Mouse (Mus musculus) limb, embryonic 14.5 days (tissue): ENCODE results near the gene Acot12. TPM values are rescaled to one million over a fixed set of nuclear protein-coding genes. Genes with fewer than 3 reads are reported as not detected.
A peak's percentile ranks its signal among the peaks of the same experiment; 100 is the strongest.

Experiments used
- ATAC-seq: fragments of 200-750 bp; cut with Nextera tagmentation; 2 replicates; pipeline ENCODE4 v1.8.0; 2017; ENCODE audit warnings: low read depth, moderate number of reproducible peaks, moderate TSS enrichment; ENCODE audit not compliant: low FRiP score
- DNase-seq: peaks from one replicate; pipeline ENCODE4 v3.0.0-alpha.2; 2015; ENCODE audit warnings: low spot score
- H3K27ac ChIP-seq: fragments of 300-500 bp; sonication (generic); replicated peaks from 2 replicates; pipeline ENCODE4 v1.5.1; 2014; ENCODE audit warnings: low read depth, mild to moderate bottlenecking, low read length, moderate library complexity, mixed read lengths
- H3K27me3 ChIP-seq: fragments of 300-500 bp; sonication (generic); 2 replicates; pipeline ENCODE4 v1.6.1; 2014; ENCODE audit warnings: low read length, mixed read lengths; ENCODE audit not compliant: control insufficient read depth, insufficient read depth
- H3K36me3 ChIP-seq: fragments of 300-500 bp; sonication (generic); 2 replicates; pipeline ENCODE4 v1.6.1; 2014; ENCODE audit warnings: mild to moderate bottlenecking, low read length, moderate library complexity, mixed read lengths; ENCODE audit not compliant: control insufficient read depth, insufficient read depth
- H3K4me1 ChIP-seq: fragments of 300-500 bp; sonication (generic); 2 replicates; pipeline ENCODE4 v1.6.1; 2014; ENCODE audit warnings: antibody characterized with exemption, low read length, mixed read lengths; ENCODE audit not compliant: control insufficient read depth, insufficient read depth
- H3K4me2 ChIP-seq: fragments of 300-500 bp; sonication (generic); replicated peaks from 2 replicates; pipeline ENCODE4 v1.6.1; 2014; ENCODE audit warnings: low read depth, mild to moderate bottlenecking, low read length, moderate library complexity; ENCODE audit not compliant: severe bottlenecking
- H3K4me3 ChIP-seq: fragments of 300-500 bp; sonication (generic); replicated peaks from 2 replicates; pipeline ENCODE4 v1.5.1; 2014; ENCODE audit warnings: low read length
- H3K9ac ChIP-seq: fragments of 300-500 bp; sonication (generic); 2 replicates; pipeline ENCODE4 v1.6.1; 2014; ENCODE audit warnings: mild to moderate bottlenecking, low read depth, low read length, moderate library complexity; ENCODE audit not compliant: severe bottlenecking
- H3K9me3 ChIP-seq: fragments of 300-500 bp; sonication (generic); 2 replicates; pipeline ENCODE4 v1.6.1; 2016; ENCODE audit warnings: low read length; ENCODE audit not compliant: control insufficient read depth
- POLR2A ChIP-seq: fragments of 200-500 bp; IDR thresholded peaks from 2 replicates; pipeline ENCODE4 v1.8.0; 2012; ENCODE audit warnings: inconsistent platforms, mild to moderate bottlenecking, moderate library complexity, borderline replicate concordance; ENCODE audit not compliant: insufficient read depth, insufficient read length; ENCODE audit errors: extremely low read depth
- WGBS: fragments of 180-500 bp; shearing (Covaris S2); extraction: QIAGEN DNeasy Blood & Tissue Kit; methylation state at CpG from one replicate; pipeline ENCODE4 v1.1.7; 2014; 5-methylcytosine and 5-hydroxymethylcytosine counted together
- polyA plus RNA-seq, 2 experiments: library from polyadenylated mRNA; depleted of rRNA in 1 of 2; stranded (reverse) in 1 of 2; unstranded in 1 of 2; fragments of >200 nt; fragmentation: Nextera tagmentation in 1 of 2; extraction: Ambion mirVana in 1 of 2; gene quantifications; 2 replicates each; pipeline versions ENCODE4 v1.2.1 to v1.2.3; 2012 to 2014

Acot12 gene
- polyA plus RNA-seq, 2 experiments = 0.11 TPM; not detected in 1

- Histone ChIP-seq H3K27me3 (no peaks in the 10 kb centered on the region), H3K36me3 (no peaks in the 10 kb centered on the region), H3K9ac (no peak overlapping the region), H3K9me3 (no peaks in the 10 kb centered on the region), H3K27ac (no peak overlapping the region), H3K4me3 (no peak overlapping the region), H3K4me2 (no peak overlapping the region), H3K4me1 (no peaks in the 10 kb centered on the region)
- no peak for TF ChIP-seq POLR2A
- DNase-seq (no peak), ATAC-seq (no peak)
Observed at GRCm38 (mm10) chr13:91727899-91728298, 13.4 kb upstream of the Acot12 start.

- no peaks in the 10 kb centered on the region for H3K36me3 ChIP-seq
- no peaks in the 10 kb centered on the region for H3K9me3 ChIP-seq
- ATAC-seq (no peak), DNase-seq (no peak)
- H3K27ac ChIP-seq = no peak overlapping the region
- no peak overlapping the region for H3K4me3 ChIP-seq
- peaks cover 8% of the 10 kb centered on the region; the same call in 1 of the 2 replicates for H3K27me3 ChIP-seq
- H3K4me2 ChIP-seq = no peak overlapping the region
- TF ChIP-seq POLR2A = no peak
- H3K4me1 ChIP-seq = no peaks in the 10 kb centered on the region
- no peak overlapping the region for H3K9ac ChIP-seq
- 96% methylated on average over 1 of the region's 1 CpGs for WGBS
Observed at GRCm38 (mm10) chr13:91737191-91737590, 4.1 kb upstream of the Acot12 start.

GRCm38 (mm10) chr13:91740851-91741250 is 461 bp upstream of the Acot12 start:
- no peak for DNase-seq
- H3K9me3 ChIP-seq = no peaks in the 10 kb centered on the region
- peaks cover 8% of the 10 kb centered on the region; the same call in 1 of the 2 replicates for H3K27me3 ChIP-seq
- no peaks in the 10 kb centered on the region for H3K36me3 ChIP-seq
- peak overlapping the region; percentile 35 for H3K4me3 ChIP-seq
- no peak overlapping the region for H3K27ac ChIP-seq
- TF ChIP-seq POLR2A = no peak
- ATAC-seq = no peak
- H3K4me2 ChIP-seq = peak overlapping the region; percentile 72; the same call in 1 of the 2 replicates
- no peaks in the 10 kb centered on the region for H3K4me1 ChIP-seq
- H3K9ac ChIP-seq = no peak overlapping the region; the same call in 1 of the 2 replicates
- 69% methylated on average over 6 of the region's 6 CpGs for WGBS

GRCm38 (mm10) chr13:91743180-91743579 is 1.9 kb downstream of the Acot12 start:
- no peak overlapping the region for H3K27ac ChIP-seq
- peaks cover 8% of the 10 kb centered on the region; the same call in 1 of the 2 replicates for H3K27me3 ChIP-seq
- no peak overlapping the region for H3K9ac ChIP-seq
- H3K9me3 ChIP-seq = no peaks in the 10 kb centered on the region
- DNase-seq (no peak), ATAC-seq (no peak)
- no peak overlapping the region for H3K4me3 ChIP-seq
- 94% methylated on average over 3 of the region's 3 CpGs for WGBS
- no peaks in the 10 kb centered on the region for H3K4me1 ChIP-seq
- TF ChIP-seq POLR2A = no peak
- H3K36me3 ChIP-seq = no peaks in the 10 kb centered on the region
- no peak overlapping the region for H3K4me2 ChIP-seq

- no peak for TF ChIP-seq POLR2A
- 89% methylated on average over 5 of the region's 5 CpGs for WGBS
- Histone ChIP-seq H3K4me1 (no peaks in the 10 kb centered on the region), H3K4me2 (no peak overlapping the region), H3K36me3 (no peaks in the 10 kb centered on the region), H3K27me3 (0 out of 2 replicates have a peak, but pooled peaks cover under 1% of the 10 kb centered on the region), H3K9ac (no peak overlapping the region), H3K4me3 (no peak overlapping the region), H3K27ac (no peak overlapping the region), H3K9me3 (no peaks in the 10 kb centered on the region)
- DNase-seq (no peak), ATAC-seq (no peak)
Observed at GRCm38 (mm10) chr13:91746470-91746869, 5.2 kb downstream of the Acot12 start.

GRCm38 (mm10) chr13:91748401-91748800 is 7.1 kb downstream of the Acot12 start:
- TF ChIP-seq POLR2A = no peak
- peaks cover under 1% of the 10 kb centered on the region; the same call in 1 of the 2 replicates for H3K4me1 ChIP-seq
- H3K27me3 ChIP-seq = no peaks in the 10 kb centered on the region
- no peak overlapping the region for H3K9ac ChIP-seq
- H3K27ac ChIP-seq = no peak overlapping the region
- H3K4me3 ChIP-seq = no peak overlapping the region
- no peak overlapping the region for H3K4me2 ChIP-seq
- WGBS = 86% methylated on average over 2 of the region's 2 CpGs
- ATAC-seq = no peak
- no peak for DNase-seq
- no peaks in the 10 kb centered on the region for H3K9me3 ChIP-seq
- no peaks in the 10 kb centered on the region for H3K36me3 ChIP-seq
